Mouse (Mus musculus): ENCODE results near the gene Vcan. TPM values are rescaled to one million over a fixed set of nuclear protein-coding genes. Genes with fewer than 3 reads are reported as not detected.

Gene Vcan
- polyA plus RNA-seq, 1 experiment from 2014 or later: 1.2 TPM

Other genes starting within 250 kb of the Vcan start
- gene Hapln1, start 202.7 kb downstream of the Vcan start, polyA plus RNA-seq (2015; fragmentation: Nextera tagmentation; extraction: Ambion mirVana): 0.20 and 0.58 TPM in 2 replicates

All from liver, embryonic 16.5 days (tissue).